Mouse (Mus musculus) spleen, adult 12 weeks (tissue): ENCODE results near the gene Tnrc6a.

Experiments
- DNase-seq: peaks from one replicate; pipeline ENCODE4 v3.0.0; 2022; ENCODE audit warnings: low spot score

Gene Tnrc6a

DNA sequence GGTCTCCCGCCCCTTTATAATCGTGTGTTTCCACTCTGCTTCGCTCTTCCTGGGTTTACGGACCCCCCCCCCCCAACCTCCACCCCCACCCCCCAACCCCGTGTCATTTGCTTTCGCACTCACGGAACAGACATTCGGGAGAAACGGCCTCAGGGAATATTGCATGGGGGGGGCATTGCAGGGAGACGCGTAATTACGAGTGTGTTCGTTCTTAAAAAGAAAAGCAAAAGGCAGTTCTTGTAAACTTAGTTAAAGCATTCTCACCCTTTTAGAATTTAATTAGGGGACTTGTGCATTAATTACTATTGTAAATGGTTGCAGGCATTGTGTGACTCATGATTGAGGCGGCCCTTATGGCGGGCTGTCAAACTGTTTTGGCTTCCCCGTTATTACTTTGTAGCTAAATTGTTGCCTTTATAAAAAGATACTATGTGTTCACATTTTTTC, 1.1 kb downstream of the Tnrc6a start:
- no peak for DNase-seq

DNA sequence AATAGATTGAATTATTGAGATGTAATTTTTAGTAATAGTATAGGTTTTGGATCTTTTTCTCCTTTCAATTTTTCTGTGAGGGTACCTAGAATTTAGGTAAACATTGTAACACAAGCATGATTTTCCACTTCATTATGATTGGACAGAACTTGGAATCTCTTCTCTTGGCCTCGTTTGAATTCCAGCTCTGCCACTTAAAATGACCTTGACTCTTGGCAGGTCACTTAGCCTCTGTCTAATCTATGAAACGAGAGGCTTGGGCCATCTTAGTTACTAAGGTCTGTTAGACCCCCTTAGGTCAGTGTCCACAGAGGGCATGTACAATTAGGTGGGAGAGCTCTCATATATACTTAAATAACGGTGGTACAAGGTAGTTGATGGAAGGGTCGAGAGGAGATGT, 2.4 kb downstream of the Tnrc6a start:
- DNase-seq = no peak

DNA sequence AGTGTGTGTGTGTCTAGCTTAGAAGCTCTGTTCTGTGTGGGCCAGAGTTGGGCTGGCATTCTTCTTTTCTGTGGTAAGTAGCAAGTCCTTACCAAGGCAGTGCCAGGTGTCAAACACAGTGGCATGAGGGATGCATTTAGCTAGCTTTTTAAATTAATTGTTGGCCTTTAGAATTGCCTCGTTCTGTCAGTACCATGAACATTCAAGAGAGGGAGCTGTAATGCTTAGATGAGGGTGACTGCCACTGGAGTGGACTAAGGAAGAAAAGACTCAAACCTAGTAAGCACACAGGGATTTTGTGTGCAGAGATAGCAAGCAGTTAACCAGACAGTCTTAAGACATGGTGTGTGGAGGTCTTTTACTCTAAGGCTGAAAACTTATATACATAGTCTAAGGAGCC, 3.6 kb downstream of the Tnrc6a start:
- no peak for DNase-seq

DNA sequence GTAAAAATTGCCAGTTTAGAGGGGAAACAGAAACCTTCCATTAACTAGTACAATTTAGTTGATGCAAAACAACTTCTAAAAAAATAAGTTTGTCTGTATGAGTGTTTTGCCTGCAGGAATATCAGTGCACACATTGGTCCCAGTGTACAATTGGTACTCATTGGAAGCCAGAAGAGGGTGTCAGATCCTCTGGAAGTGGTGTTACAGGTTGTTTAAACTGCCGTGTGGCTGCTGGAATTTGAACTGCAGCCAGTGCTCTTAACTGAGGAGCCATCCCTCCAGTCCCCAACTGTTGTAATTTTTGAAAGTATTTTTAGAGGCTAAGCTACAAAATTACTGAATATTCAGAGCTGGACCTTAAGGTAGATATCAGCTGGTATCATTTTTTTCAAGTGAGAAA, 4.3 kb downstream of the Tnrc6a start:
- no peak for DNase-seq

DNA sequence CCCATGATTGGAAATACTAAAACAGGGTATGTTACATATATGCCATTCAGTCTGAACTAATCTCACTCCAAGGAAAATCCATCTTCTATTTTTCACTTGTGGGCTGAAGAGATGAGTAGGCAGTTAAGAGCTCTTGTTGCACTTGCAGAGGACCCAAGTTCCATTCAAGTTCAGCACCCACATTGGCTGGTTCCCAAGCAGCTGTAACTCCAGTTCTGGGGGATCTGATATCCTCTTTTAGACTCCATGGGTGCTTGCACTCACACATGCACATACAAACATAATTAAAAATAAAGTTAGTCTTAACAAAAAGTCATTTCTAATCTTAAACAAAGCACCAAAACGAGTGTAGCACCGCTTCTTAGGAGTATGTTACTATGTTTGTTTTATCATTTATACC, 5.4 kb downstream of the Tnrc6a start:
- DNase-seq = no peak

DNA sequence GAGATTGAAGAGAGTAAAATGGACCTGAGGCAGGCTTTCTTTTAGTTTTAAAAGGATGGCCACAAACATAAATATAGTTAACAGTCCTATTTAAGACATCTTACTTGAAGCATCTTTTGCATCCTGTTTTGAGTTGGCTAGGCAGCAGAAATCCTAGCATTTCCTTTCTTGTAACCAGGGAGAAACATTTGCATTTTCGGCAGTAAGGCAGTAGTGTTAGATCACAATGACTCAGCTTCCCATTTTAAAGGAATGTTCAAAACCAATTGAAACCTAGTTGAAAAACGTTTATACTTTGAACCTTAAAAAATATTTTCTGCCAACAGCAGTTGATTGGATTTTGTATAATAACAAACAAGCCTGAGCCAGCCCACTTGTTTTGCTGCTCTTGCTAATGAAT, 6.5 kb downstream of the Tnrc6a start:
- no peak for DNase-seq

DNA sequence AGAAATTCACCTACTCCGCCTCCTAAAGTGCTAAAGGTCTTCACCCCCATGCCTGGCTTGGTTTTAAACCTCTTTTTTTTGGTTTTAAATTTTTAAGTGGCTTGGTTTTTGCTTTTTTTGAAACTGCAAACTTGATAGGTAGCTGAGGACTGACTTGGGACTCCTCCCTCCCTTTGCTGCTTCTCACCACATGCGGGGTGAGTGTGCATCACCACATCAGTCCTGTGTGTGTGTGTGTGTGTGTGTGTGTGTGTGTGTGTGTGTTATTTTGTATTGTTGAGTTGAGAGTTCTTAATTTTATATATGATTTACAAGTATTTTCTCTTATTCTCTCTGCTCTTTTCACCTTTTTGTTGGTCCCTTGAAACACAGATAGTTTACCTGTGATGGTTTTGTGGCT, 8.7 kb downstream of the Tnrc6a start:
- DNase-seq = no peak

DNA sequence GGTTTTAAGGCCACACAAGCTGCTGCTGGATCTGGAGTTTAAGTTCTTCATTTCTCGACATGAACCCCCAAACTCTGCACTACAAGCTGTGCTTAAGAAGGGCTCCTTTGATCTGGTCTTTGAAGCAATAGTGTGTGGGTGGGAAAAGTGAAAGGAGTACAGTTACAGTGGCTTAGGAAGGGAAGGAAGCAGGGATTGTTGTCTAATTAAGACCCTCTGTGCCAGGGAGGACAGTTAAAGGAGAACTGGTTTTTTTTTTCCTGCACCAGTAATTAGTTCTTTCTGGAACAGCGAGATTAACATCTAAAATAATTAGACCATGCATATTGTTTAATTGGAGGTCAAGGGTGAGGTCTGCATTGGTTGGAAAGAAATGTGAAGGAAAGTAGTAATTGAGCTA, 11.2 kb downstream of the Tnrc6a start:
- DNase-seq = no peak

DNA sequence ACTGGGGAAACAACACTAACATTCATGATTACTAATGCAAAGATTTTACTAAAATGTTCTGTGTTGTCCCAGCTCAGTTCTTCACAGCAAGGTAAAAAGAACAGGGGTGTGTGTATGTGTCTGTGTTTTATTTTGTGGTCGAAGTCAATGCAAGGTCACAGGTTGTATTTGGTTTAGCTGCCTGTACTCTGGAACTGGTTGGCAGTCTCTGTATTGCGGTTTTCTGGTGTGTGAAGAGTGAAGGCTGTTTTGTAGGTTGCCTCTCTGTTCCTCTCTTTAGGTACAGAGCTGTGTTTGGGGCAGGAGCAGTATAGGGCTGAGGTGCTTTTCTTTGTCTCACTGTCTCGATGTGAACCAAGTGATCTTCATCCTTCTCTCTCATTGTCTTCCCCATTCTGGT, 12.0 kb downstream of the Tnrc6a start:
- DNase-seq = no peak

DNA sequence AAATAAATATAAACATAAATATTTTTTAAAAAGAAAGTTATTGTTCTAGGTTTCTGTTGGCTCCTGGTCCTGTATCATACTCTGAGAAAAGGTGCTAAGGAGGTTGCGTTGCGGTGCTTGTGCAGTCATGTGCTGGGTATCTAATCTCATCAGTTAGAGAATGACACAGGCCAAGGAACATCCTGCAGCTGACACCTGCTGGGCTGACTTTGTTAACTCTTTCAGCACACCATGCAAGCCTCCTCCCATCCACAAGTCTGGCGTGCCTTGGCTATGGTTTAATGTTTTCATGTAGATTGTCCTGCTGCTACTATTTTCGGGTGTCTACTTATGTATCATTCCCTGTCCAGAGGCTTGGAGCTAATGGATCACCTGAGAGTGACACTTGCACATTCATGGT, 14.3 kb downstream of the Tnrc6a start:
- DNase-seq = no peak

DNA sequence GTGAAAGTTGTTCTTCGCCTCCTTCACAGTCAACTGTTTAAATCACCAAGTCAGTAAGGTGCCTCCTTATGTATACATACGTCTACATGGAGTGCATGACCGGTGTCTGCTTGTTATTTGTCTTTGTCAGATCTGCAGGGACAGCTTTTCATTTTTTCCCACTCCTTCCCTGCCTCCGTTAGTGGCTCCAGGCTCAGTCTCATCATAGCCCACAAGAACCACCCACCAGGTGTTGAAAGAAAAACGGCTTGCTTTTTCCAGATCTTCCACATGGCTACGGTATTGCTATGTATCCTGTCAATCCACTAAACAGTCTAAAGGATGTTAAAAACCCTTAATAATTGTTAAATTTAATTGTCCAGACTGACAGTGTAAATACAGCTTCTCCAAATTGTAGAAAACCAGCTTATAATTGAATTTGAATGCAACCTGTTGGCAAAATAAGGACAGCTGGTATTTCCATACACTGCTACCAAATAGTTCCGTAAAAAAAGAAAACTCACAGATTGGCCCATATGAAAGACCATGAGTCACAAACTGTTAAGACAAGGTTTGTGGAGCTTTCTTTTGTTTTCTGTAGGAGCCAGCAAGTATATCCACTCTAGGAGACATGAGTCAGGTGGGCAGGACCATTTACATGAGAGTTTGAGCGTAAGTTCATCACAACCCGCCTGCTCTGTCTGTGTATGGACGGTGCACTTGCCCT, 22.6 kb downstream of the Tnrc6a start:
- no peak for DNase-seq

DNA sequence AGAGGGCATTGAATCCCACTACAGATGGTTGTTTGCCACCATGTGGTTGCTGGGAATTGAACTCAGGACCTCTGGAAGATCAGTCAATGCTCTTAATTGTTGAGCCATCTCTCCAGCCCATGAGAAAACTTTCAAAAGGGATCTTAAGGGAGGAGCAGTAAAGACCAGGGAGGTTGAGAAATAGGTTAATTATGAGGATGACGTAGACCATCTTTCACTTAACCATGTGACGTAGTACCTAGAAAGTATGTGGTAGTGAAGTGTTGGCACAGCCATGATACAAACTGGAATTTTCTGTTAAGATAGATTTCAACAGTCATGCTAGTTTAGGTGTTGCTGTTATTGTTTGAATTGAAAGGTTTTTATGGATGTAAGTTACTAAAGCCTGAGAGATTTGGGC, 24.1 kb downstream of the Tnrc6a start:
- DNase-seq = no peak

DNA sequence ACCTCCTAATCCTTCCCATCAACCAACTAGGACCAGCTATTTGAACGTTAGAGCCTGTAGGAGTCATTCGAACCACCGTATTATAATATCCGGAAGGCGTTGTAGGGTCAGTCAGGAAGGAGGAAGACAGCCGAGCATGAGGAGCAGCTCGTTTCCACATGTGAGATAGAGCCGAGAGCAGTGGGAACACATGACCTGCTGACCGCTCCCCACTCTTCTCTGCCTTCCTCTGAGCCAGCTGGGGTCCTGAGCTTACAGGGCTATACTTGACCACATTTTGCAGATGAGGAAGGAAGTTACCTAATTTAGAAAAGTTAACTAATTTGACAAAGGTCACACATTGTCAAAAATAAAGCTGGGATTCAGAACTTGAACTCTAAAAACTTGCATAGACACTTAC, 25.2 kb downstream of the Tnrc6a start:
- DNase-seq = no peak

DNA sequence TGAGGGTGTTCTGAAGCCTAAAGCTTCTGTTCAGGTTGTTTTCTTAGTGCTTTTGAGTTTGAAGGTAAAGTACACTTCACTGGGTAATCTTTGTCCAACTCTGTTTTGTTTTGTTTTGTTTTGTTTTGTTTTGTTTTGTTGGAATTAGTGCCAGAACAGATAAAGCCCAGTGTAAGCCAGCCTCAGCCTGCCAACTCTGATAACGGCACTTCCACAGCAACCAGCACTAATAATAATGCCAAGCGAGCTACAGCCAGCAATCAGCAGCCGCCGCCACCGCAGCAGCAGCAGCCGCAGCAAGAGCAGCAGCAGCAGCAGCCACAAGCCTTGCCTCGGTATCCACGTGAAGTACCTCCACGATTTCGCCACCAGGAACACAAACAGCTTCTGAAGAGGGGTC, 38.7 kb downstream of the Tnrc6a start:
- DNase-seq = no peak

DNA sequence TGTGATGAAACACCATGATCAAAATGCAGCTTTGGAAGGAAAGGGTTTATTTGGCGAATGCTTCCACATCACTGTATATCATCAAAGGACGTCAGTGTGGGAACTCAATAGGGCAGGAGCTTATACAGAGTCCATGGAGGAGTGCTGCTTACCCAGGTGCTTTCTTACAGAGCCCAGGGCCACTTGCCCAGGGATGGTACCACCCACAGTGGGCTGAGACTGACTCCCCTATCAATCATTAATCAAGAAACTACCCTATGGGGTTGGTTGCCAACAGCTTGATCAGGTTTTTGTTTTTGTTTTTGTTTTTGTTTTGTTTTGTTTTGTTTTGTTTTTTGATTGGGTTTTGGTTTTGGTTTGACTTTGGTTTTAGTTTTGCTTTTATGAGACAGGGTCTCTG, 43.8 kb downstream of the Tnrc6a start:
- no peak for DNase-seq

DNA sequence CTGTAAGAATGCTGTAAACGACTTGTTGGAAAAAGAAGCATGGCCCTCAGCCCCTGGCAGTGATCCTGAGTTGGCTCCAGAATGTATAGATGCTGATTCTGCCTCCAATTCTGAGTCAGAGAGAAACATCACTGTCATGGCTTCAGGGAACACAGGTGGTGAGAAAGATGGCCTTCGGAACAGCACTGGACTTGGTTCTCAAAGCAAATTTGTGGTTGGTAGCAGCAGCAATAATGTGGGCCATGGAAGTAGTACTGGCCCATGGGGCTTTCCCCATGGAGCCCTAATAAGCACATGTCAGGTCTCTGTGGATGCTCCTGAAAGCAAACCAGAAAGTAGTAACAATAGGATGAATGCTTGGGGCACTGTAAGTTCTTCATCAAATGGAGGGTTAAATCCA, 45.9 kb downstream of the Tnrc6a start:
- no peak for DNase-seq

DNA sequence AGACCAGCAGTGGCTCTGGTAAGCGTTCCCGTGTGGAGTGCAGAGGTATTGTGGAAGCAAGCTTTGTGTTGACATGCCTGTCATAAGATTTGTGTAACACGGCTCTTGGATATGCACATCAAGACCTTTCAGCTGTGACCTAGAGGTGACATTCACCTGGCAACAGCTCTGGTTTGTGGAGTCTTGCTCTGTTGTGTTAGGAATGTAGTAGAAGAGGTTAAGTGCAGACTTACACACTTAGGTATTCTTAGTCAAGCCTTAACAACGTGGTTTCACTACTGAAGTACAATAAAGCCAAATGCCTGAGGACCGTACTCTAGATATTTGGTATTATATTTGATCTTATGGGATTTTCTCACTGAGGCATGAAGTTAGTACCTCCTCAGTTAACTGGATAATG, 48.4 kb downstream of the Tnrc6a start:
- DNase-seq = no peak

DNA sequence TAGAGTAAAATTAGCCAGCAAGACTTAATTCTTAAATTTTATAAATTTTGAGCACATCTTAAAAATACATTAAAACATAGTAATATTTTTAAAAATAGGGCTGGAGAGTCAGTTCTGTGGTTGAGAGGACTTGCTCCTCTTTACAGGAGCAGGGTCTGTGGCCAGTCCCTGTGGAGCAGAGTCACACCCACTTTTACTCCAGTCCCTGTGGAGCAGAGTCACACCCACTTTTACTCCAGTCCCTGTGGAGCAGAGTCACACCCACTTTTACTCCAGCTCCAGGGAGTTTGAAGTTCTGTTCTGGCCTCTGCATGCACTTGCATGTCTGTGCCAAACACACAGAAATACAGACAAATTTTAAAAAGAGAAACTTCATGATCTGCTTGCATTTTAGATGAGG, 53.5 kb downstream of the Tnrc6a start:
- DNase-seq = no peak

DNA sequence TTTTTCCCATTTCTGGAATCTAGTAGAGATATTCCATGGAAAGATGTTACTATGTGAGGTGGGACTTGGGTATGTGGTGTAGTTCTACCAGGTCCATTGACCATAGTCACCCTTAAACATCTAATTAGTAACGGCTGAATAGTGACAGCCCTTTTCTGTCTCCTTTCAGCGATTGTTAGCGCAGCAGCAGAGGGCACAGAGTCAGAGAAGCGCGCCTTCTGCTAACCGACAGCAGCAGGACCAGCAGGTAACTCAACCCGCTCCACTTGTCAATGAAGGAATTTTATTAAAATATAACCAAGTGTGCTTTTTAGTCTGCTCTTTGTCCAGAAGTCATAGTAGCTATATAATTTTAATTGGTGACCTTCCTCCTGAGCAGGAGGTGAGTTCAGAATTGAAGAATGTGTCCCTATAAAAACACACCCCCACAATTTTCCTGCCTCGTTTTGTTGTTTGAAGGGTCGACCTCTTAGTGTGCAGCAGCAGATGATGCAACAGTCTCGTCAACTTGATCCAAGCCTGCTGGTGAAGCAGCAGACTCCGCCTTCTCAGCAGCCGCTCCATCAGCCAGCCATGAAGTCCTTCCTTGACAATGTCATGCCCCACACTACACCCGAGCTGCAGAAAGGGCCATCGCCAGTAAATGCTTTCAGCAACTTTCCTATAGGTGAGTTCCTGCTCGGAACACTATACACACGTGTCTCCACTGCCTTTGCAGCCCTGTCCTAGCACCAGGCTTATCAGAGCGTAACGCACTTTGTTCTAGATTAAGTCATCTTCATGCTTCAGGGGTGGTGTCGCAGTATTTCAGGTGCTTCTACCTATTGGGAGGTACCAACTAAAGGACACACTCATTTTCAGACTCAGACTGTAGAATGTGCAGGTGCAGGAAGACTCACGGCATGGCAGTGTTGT, 58.4 kb downstream of the Tnrc6a start:
- no peak for DNase-seq

DNA sequence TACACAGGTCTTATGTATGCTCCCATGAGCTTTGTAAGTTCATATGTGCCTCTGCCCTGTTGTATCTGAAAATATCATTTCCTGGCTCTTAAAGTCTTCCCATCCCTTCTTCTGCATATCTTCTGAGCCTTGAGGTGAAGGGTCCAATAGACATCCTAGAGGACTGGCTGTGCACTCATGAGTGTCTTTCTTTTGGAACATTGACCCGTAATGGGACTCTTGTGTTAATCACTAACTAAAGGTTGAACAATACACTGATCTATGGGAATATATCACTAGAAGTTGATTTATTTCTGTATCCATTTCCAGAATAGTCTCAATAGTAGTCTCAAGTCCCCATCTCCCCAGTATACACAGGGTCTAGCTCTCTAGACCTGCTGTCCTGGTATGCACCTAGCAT, 61.2 kb downstream of the Tnrc6a start:
- DNase-seq = no peak

DNA sequence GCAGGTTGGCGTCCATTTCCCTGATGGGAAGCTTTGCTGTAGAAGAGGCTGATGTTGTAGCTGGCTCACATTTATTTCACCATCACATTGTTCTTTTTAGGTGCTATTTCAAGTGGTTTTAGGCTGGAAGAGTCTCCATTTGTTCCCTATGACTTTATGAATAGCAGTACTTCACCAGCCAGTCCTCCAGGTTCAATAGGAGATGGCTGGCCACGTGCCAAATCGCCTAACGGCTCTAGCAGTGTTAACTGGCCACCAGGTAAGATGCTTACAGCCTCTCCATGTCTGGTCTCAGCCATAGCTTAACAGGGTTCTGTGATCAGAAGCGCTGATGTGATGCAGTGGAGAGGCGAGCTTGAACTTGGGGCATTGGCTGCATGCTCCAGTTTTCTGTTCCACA, 62.8 kb downstream of the Tnrc6a start:
- no peak for DNase-seq

DNA sequence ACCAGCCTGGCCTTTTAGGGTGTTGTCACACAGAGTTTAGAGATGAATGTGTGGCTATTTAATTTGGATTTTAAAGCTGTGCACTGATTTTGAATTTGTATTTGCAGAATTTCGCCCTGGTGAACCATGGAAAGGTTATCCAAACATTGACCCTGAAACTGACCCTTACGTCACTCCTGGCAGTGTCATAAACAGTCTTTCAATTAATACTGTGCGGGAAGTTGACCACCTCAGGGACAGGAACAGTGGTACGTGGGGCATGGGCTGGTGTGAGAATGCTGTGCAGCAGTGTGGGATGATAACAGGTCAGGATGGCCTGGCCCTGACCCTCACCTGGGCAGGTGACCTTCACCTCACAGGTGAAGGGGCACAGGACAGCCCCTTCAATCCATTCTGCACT, 63.6 kb downstream of the Tnrc6a start:
- no peak for DNase-seq

DNA sequence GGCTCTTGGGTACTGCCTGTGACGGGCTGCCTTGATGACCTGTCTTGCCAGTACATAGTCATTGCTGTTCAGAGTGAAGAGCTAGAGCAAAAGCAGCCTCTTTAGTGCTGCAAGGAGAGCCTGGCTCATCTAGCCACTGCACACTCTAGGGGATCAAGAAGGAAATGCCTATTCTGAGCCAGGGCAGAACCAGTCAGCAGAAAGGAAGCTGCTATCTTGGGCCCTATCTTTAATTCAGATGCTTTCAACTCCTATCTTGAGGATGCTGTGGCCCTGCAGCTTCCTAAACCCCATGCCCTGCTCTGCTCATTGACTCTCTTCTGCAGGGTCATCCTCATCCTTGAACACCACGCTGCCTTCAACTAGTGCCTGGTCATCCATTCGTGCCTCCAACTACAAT, 64.8 kb downstream of the Tnrc6a start:
- no peak for DNase-seq

DNA sequence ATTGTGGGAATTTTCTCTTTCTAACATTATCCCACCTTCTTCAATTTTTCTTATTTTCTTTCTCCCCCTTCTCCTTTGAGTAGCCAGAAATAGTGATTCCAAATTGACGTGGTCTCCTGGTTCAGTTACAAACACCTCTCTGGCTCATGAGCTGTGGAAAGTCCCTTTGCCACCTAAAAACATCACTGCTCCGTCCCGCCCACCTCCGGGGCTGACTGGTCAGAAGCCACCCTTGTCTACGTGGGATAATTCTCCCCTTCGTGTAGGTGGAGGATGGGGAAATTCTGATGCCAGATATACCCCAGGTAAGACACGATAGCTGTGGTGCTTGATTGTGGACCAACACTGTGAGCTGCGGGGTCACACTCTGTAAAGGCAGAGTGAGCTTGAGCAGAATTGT, 66.1 kb downstream of the Tnrc6a start:
- DNase-seq = no peak
